ENCODE assay signal across 21 mouse cellular contexts in the genomic region with DNA sequence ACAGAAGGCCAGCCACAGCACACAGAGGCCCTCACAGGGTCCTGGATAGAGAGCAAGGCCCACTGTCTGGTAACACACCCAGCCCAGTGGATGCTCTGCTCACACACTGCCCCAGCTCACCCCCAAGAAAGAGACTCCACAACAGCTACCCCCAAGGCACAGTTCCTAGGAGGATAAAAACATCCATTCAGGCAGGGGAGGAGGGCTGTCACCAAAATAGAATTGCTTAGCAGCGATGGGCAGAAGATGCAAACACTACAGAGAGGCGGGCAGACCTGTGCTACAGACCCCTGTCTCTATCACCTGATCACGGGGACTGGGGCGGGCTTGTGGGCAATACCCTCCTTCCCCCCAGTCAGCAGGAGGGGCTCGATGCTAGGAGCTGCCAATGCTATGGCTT. TPM values are rescaled to one million over a fixed set of nuclear protein-coding genes. Genes with fewer than 3 reads are reported as not detected.
DNase-seq lines count a peak whose midpoint lies in the region; ATAC-seq and TF ChIP-seq lines count a peak whose summit lies in the region.
"Had no signal": no experiment of that assay in that cellular context is flagged by ENCODE, and none has a peak within 500 bp of the region (broad histone marks: within the 10 kb centered on the region; RNA-seq: fewer than 3 reads in every experiment).

No protein-coding gene starts in this region.

- WGBS in hindbrain, embryonic 10.5 days = 81% methylated on average over 5 of the region's 5 CpGs
- WGBS in hindbrain, embryonic 16.5 days = 77% methylated on average over 5 of the region's 5 CpGs
- WGBS in embryonic facial prominence, embryonic 14.5 days = 77% methylated on average over 5 of the region's 5 CpGs
- WGBS in cerebellum, adult 2 months = 80% methylated on average over 5 of the region's 5 CpGs
- WGBS in intestine, embryonic 15.5 days = 75% methylated on average over 5 of the region's 5 CpGs

- peak overlapping the region; percentile 5; the same call in 1 of the 2 replicates for H3K27ac ChIP-seq in hindbrain, embryonic 10.5 days
- no peak overlapping the region for H3K27ac ChIP-seq in hindbrain, embryonic 16.5 days (ENCODE audit: low read depth, low read length)
- peak overlapping the region; percentile 50; the same call in 1 of the 2 replicates for H3K27ac ChIP-seq in cortical plate, adult 2 months (ENCODE audit: insufficient read depth, low read length)
- H3K27ac ChIP-seq in embryonic facial prominence, embryonic 14.5 days (replicated peaks; ENCODE audit: low read depth, low read length) = no peak overlapping the region
- no peak overlapping the region for H3K27ac ChIP-seq in cerebellum, adult 2 months (ENCODE audit: insufficient read depth, low read length)
- no peak overlapping the region for H3K27ac ChIP-seq in intestine, embryonic 15.5 days
- H3K27ac ChIP-seq: forebrain, embryonic 15.5 days; heart, adult 2 months; hindbrain, embryonic 12.5 days; hindbrain, postnatal 0 days had no signal

- H3K9ac ChIP-seq in hindbrain, embryonic 16.5 days (ENCODE audit: low read depth, low read length) = no peak overlapping the region
- H3K9ac ChIP-seq in embryonic facial prominence, embryonic 14.5 days (ENCODE audit: low read depth, low read length) = 0 out of 2 replicates have a peak overlapping the region, but pooled peaks have one; percentile 34
- no peak overlapping the region for H3K9ac ChIP-seq in intestine, embryonic 15.5 days
- H3K9ac ChIP-seq: forebrain, embryonic 15.5 days; heart, embryonic 12.5 days; hindbrain, embryonic 12.5 days had no signal

- H3K27me3 ChIP-seq in hindbrain, embryonic 10.5 days (ENCODE audit: insufficient read depth, poor library complexity, severe bottlenecking) = no peaks in the 10 kb centered on the region
- no peaks in the 10 kb centered on the region for H3K27me3 ChIP-seq in hindbrain, embryonic 16.5 days (replicated peaks; ENCODE audit: control insufficient read depth, insufficient read depth, low read length)
- H3K27me3 ChIP-seq in embryonic facial prominence, embryonic 14.5 days (replicated peaks; ENCODE audit: control insufficient read depth, insufficient read depth, low read length) = no peaks in the 10 kb centered on the region
- no peaks in the 10 kb centered on the region for H3K27me3 ChIP-seq in cerebellum, adult 2 months (ENCODE audit: control insufficient read depth, insufficient read depth, low read length)
- H3K27me3 ChIP-seq in intestine, embryonic 15.5 days (replicated peaks) = no peaks in the 10 kb centered on the region
- H3K27me3 ChIP-seq: forebrain, embryonic 15.5 days; heart, embryonic 12.5 days; hindbrain, embryonic 12.5 days had no signal

- TF ChIP-seq POLR2A in cortical plate, adult 2 months (IDR thresholded peaks at IDR 0.05; ENCODE audit: extremely low read depth, insufficient read depth, low read length) = no peak
- TF ChIP-seq POLR2A in cerebellum, adult 2 months (IDR thresholded peaks at IDR 0.05; ENCODE audit: borderline replicate concordance, insufficient read depth, low read length) = no peak

- no peaks in the 10 kb centered on the region for H3K9me3 ChIP-seq in hindbrain, embryonic 10.5 days
- no peaks in the 10 kb centered on the region for H3K9me3 ChIP-seq in hindbrain, embryonic 16.5 days (ENCODE audit: control insufficient read depth, low read length)
- no peaks in the 10 kb centered on the region for H3K9me3 ChIP-seq in embryonic facial prominence, embryonic 14.5 days (ENCODE audit: control insufficient read depth, low read length)
- no peaks in the 10 kb centered on the region for H3K9me3 ChIP-seq in intestine, embryonic 15.5 days
- H3K9me3 ChIP-seq: forebrain, embryonic 15.5 days; heart, embryonic 12.5 days; hindbrain, embryonic 12.5 days had no signal

- no peak for DNase-seq in hindbrain, embryonic 10.5 days (ENCODE audit: low spot score)
- DNase-seq in brain, adult 2 months (ENCODE audit: low read depth, low spot score) = peak; percentile 56
- no peak for DNase-seq in embryonic facial prominence, embryonic 14.5 days (ENCODE audit: low spot score)
- DNase-seq in cerebellum, adult 2 months = no peak
- DNase-seq: adrenal gland, adult 8-10 months; adrenal gland, postnatal 36 days; cerebellum, adult 11 months; cerebellum, adult 9-10 months; cerebellum, postnatal 36 days; gastrocnemius, postnatal 14 days; heart, adult 2 months; heart, postnatal 36 days; kidney, adult 2 months had no signal

- H3K4me3 ChIP-seq in hindbrain, embryonic 10.5 days = no peak overlapping the region
- H3K4me3 ChIP-seq in hindbrain, embryonic 16.5 days (ENCODE audit: low read length) = no peak overlapping the region
- no peak overlapping the region for H3K4me3 ChIP-seq in cortical plate, adult 2 months (ENCODE audit: insufficient read depth, low read length)
- H3K4me3 ChIP-seq in embryonic facial prominence, embryonic 14.5 days (ENCODE audit: low read depth, low read length) = no peak overlapping the region
- H3K4me3 ChIP-seq in cerebellum, adult 2 months (replicated peaks; ENCODE audit: insufficient read depth, low read depth, low read length) = no peak overlapping the region
- H3K4me3 ChIP-seq in intestine, embryonic 15.5 days (replicated peaks) = no peak overlapping the region
- H3K4me3 ChIP-seq: forebrain, embryonic 15.5 days; heart, adult 2 months; heart, embryonic 12.5 days; hindbrain, embryonic 12.5 days had no signal

- H3K4me1 ChIP-seq in hindbrain, embryonic 10.5 days (replicated peaks) = peaks cover 11% of the 10 kb centered on the region; the same call in 1 of the 2 replicates
- no peaks in the 10 kb centered on the region for H3K4me1 ChIP-seq in hindbrain, embryonic 16.5 days (ENCODE audit: control insufficient read depth, insufficient read depth, low read depth, low read length)
- peaks cover 6% of the 10 kb centered on the region for H3K4me1 ChIP-seq in cortical plate, adult 2 months (ENCODE audit: control insufficient read depth, insufficient read depth, low read length)
- no peaks in the 10 kb centered on the region for H3K4me1 ChIP-seq in embryonic facial prominence, embryonic 14.5 days (ENCODE audit: control insufficient read depth, insufficient read depth, low read length)
- peaks cover 13% of the 10 kb centered on the region for H3K4me1 ChIP-seq in cerebellum, adult 2 months (ENCODE audit: control insufficient read depth, insufficient read depth, low read length)
- no peaks in the 10 kb centered on the region for H3K4me1 ChIP-seq in intestine, embryonic 15.5 days (replicated peaks)
- H3K4me1 ChIP-seq: forebrain, embryonic 15.5 days had no signal

- peaks cover 7% of the 10 kb centered on the region; the same call in 1 of the 2 replicates for H3K36me3 ChIP-seq in hindbrain, embryonic 10.5 days
- H3K36me3 ChIP-seq in hindbrain, embryonic 16.5 days (ENCODE audit: control insufficient read depth, insufficient read depth, low read length) = no peaks in the 10 kb centered on the region
- H3K36me3 ChIP-seq in embryonic facial prominence, embryonic 14.5 days (ENCODE audit: control insufficient read depth, insufficient read depth, low read length) = 0 out of 2 replicates have a peak, but pooled peaks cover 4% of the 10 kb centered on the region
- no peaks in the 10 kb centered on the region for H3K36me3 ChIP-seq in intestine, embryonic 15.5 days
- H3K36me3 ChIP-seq: forebrain, embryonic 15.5 days; heart, embryonic 12.5 days; hindbrain, embryonic 12.5 days had no signal

- ATAC-seq in hindbrain, embryonic 16.5 days = no peak
- ATAC-seq in embryonic facial prominence, embryonic 14.5 days (ENCODE audit: low read depth) = no peak
- ATAC-seq in intestine, embryonic 15.5 days = no peak
- ATAC-seq: forebrain, embryonic 15.5 days; hindbrain, postnatal 0 days; intestine, embryonic 16.5 days had no signal

- no peak for TF ChIP-seq CTCF in cortical plate, adult 2 months (IDR thresholded peaks at IDR 0.05; ENCODE audit: extremely low read depth, insufficient read depth, low read length)
- TF ChIP-seq CTCF in cerebellum, adult 2 months (IDR thresholded peaks at IDR 0.05; ENCODE audit: borderline replicate concordance, insufficient read depth, low read depth, low read length) = no peak

- H3K4me2 ChIP-seq in hindbrain, embryonic 16.5 days (ENCODE audit: low read length) = no peak overlapping the region
- H3K4me2 ChIP-seq in embryonic facial prominence, embryonic 14.5 days (ENCODE audit: low read depth, low read length) = no peak overlapping the region
- H3K4me2 ChIP-seq in intestine, embryonic 15.5 days (replicated peaks) = no peak overlapping the region
- H3K4me2 ChIP-seq: forebrain, embryonic 15.5 days; heart, embryonic 12.5 days; hindbrain, embryonic 12.5 days had no signal

RNA-seq across cellular contexts. Expression of gene Wnt4, which starts 17.2 kb away (rescaled TPM):
- 1.2 and 1.4 TPM in 2 replicates for polyA plus RNA-seq in hindbrain, embryonic 10.5 days (2016; fragmentation: Nextera tagmentation; extraction: Ambion mirVana)
- 1.2 and 1.9 TPM in 2 replicates for polyA plus RNA-seq in hindbrain, embryonic 16.5 days (2015; fragmentation: Nextera tagmentation; extraction: Ambion mirVana)
- 12.3 and 12.8 TPM in 2 replicates for polyA plus RNA-seq in cortical plate, adult 2 months (2012; rRNA removed)
- 4.7 and 5.6 TPM in 2 replicates for polyA plus RNA-seq in embryonic facial prominence, embryonic 14.5 days (2014; fragmentation: Nextera tagmentation; extraction: Ambion mirVana)
- 1.7 and 2.1 TPM in 2 replicates for polyA plus RNA-seq in cerebellum, adult 2 months (2012; rRNA removed)
- polyA plus RNA-seq in intestine, embryonic 15.5 days (2015; fragmentation: Nextera tagmentation; extraction: Ambion mirVana) = 2.8 and 4.0 TPM in 2 replicates

Comparison
In these comparisons a context has a peak if more than half of its experiments do, and no peak if none do; other contexts are left out.
1. H3K27ac ChIP-seq: peak in hindbrain, embryonic 10.5 days (single experiment) and cortical plate, adult 2 months (single experiment); none in hindbrain, embryonic 16.5 days (single experiment), embryonic facial prominence, embryonic 14.5 days (single experiment), cerebellum, adult 2 months (single experiment) and intestine, embryonic 15.5 days (single experiment).